Mouse (Mus musculus): ENCODE measurements at regions not wholly inside any gene's neighbourhood (a gene's known extent, or its start where the extent isn't known, plus 50 kb on each side); places are given as distances from the start of the nearest gene placed in this dataset.

DNA sequence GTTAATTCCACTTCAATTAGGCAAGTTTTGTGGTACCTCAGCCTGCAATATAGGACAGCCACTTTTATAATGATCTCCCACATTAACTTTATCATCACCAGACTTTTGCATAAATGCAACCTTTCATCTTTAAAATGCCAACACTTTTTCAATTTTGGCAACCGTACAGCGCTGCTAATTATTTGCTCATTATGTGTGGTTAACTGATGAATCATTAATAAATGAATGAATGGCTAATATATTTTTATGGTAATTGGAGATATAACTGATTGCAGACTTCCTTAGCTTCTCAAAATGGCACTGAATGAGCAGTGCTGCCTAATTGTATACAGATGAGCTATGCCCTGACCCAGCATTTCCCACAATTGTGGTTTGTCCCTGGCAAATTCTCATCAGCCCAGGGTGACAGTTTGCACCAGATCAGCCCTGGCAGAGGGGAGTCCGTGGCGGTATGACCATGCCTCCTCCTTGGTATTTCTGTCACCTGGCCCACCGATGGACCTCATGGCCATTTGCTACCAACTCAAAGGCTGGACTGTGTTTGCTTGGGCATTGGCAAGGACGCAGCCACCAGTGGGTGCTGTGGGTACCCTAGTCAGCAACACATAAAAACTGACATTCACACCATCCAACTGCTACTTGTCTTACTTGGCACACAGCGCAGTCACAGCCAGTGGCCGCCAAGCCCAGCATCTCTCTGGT, 173.7 kb upstream of the Lmo4 start:
- DNase-seq = no peak

DNA sequence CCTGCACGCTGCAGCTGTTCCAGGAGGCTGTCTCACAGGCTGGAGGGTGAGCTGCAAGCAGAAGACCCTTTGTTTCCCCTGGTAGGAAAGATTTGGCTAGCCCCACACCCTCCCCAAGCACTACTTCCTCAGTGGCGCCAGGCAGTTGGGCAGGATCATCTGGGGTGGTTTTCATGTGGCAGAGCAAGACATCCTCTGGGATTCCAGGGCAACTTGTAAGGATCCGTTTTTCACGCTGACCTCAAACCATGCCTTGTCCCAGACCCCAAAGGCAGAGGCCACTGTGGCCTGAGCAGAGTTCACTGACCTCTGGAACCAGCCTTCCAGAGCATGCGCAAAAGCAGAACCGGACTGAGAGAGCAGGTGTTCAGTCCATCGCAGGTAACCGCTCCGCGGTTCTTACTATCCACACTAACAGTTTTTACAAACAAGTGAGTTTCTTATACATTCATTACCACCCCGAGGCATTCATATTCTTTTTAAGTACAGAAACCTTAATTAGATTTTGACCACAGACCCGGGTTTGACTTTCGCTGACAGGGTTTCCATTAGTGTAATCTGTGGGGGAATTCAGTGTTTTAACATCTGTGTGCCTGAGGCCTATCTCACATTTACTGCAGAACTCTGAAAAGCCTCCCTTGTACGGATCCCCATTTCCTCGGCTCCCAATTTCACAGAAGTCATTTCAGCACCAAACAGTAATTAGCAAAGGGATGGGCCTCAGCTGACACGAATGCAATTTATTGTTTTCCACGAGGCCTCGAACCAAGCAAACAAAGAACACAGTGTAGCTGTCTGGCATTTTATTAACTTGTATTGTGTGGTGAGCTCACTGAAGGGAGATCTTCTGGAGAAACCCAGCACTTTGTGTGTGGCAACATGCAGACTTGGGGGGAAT, 172.9 kb upstream of the Lmo4 start:
- DNase-seq = no peak

DNA sequence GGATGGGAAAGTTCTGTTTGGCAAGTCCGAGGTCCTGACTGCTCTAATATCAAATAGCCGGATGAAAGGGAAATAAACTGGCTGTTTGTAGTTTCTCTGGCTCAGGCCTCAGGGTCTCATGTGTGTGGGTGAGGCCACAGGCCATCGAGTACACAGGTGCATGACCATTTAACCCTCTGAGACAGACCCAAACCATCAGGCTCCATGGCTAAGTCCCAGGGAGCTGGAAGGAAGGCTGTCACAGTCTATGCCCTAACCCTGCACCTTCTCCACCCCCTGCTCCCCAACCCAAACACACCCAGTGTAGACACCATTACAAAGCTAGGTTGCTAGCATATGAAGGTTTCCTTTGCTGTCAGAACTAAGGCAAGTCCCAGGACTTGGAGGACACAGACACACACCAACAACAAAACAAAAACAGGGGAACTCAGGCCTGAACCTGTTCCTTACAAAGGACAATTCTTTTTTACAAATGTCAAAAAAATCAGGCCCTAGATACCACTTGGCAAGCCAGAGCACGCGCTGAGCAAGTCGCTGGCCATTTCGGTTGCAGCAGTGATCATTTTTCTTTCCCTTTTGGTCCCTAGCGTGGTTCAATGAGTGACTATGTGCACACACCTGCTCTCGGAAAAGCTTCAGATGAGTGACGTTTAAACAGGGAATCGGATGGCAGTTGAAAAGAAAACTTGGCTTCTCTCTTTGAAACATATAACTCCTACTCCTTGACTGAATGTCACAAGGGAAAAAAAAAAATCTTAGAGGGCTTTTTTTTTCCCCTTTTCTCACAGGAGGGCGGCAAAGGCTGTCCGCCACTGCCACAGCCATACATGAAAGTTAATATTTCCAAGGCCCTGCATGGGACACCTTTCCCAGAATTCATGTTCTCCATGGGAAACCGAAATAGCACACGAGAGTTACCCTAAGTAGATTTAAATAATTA, 171.7 kb upstream of the Lmo4 start:
- DNase-seq = no peak

DNA sequence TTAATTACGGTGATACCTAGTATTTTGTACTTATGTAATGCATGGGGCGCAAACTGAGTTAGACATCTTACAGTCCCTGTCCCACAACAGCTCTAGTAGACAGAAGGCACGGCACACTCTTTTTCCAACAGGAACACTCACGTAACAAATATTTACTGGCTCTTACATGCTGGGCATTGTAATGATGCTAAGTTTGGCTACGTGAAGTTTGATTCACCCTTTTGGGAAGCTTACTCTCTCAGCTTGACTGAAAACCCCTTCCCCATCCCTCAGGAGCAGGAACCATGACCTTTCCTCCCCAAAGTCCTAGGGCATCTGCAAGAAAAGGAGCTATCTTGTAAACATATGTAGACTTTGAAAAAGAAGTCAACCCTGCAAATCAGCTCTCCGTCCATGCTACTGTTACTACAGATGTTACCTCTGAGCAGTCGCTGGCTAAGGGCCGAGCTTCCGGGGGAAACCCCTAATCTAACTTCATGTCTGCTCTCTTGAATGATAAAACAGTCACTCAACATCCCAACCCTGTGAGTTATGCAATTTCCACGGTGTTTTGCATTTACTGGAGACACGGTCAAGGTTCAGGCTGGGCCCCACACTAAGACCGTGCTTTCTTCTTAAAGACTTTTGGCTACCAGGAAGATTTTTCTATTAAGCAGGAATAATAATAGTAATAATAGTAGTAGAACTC, 170.8 kb upstream of the Lmo4 start:
- DNase-seq = no peak

DNA sequence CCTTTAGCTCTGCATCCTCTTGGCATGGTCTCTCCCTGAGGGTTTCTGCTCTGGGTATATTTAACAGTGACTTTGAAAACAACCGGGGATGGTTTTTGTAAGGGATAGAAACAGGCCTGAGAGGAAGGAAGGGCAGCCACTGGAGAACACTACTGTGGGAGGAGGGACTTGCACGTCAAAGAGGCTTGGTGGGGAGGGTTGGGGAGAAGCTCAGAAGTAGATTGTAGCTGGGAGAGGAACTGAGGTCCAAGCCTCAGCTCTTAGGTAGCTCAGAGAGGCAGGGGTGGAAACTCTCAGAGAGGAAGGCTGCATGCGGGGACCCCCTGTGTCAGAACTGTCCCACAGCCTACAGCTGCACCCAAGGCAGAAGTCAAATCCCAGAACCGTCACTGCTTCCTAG, 163.3 kb upstream of the Lmo4 start:
- no peak for DNase-seq

DNA sequence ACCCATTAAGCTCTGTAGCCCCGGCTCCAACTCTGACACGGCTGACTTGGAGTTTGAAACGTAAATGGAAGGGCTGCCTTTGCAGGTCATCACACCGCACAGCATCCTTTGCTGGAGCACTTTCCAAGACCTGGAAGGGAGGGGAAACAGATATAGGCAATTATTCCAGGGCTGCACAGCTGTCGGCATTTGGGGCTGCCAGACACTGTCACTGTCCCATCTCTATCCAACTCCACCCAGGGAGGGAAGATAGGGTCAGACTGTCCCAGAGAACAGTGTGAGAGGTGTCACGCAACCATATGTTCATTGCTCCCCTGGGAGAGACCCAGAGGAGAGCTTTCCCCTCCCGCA, 162.7 kb upstream of the Lmo4 start:
- DNase-seq = no peak

DNA sequence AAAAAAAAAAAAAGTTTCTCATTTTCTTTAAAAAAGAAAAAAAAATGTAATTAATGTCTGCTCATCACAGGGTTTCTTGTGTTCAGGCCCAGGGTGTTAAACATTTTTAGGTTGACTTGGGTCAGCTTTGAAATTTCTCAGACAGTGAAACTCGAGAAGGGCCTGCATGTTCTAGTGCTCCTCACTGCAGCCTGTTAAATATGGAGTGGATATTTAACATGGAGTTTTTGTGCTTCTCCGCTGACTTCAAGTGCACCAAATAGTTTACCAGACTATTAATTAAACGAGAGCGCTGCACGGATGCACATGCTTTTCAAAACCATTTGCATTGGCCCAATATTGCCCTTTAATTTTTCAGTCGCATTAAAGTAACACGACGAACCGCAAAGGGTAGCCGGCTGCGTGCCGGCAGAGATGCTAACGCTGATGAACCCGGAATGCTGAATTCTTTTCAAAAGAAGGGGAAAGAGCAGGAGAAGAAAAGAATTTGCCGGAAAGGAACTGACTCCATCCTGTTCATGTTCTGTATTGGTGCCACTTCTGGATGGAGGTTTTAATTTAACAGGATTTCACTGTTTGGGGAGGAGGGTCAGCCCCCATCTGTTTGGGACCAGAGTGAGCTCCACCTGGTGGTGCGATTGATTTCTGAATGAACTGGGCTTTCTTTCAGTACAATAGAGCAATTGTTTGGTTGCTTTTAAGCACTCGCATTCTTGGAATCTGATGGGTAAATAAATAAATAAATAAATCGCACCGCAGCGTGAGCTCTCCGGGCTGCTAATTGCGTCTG, 162.2 kb upstream of the Lmo4 start:
- no peak for DNase-seq

DNA sequence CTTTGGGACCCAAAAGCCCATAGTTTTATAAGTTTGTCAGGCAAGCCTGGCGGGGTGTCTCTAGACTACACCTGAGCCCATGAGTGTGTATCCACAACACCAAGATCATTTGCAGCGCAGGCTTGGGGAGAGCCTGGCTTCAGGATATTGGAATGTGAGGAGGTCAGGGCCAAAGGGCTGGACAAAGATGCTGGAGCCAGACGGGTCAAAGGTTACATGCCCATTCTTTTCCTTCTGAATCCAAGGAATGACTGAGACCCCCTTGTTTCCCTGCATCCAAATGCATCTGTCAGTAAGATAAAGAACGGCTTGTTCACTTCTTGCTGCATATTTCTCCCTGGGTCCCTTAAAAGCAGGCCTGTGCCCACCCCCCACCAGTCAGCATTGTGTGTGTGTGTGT, 160.9 kb upstream of the Lmo4 start:
- no peak for DNase-seq

DNA sequence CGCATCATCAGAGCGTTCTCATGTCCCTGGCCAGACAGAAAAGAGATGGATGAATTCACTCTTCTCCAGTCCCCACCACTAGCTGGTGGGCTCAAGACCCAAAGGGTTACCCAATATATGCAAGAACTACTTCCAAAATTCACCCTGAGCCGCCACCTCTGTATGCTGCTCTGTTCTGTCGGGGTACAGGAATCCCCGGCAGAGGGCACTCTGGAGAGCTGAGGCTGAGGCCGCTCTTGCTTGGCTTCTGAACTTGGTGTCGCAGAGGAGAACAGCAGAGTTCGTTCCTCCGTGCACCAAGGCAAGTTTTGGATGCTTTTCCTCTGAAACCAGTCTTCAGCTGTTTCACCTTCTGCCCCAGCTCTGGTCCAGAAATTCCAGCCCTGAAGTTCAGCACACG, 157.5 kb upstream of the Lmo4 start:
- peak; percentile 13 for DNase-seq

DNA sequence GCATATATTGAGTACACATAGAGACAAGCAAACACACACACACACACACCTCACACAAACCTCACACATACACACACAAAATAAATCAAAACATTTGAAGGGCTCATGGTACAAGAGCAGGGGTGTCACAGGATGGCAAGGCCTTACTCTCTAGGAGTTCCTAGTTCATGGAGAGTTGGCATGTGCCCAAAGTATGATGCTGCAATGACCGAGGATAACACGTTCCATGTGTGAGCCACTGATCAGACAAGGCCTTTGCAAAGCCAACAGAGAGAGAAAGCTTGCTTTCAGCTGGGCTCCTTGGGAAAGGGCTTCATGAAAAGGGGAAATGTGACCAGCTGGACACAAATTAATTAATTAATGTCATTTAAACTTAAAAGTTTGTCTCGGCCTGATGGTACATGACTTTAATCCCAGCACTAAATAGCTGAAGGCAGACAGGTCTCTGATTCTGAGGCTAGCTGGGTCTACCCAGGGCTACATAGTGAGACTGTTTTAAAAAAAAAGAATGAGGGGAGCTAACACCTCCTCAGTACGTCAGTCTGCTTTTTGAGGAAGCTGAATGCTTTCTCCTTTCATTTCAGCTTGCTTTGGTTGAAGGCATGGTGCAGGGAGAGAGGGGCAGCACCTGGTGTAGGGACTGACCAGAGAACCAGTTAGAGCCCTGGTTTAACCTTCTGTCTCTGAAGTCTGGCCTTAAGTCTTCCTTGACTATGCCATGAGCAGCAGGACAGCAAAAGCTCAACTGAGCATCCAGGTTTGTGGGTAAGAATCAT, 156.4 kb upstream of the Lmo4 start:
- peak; percentile 24 for DNase-seq

DNA sequence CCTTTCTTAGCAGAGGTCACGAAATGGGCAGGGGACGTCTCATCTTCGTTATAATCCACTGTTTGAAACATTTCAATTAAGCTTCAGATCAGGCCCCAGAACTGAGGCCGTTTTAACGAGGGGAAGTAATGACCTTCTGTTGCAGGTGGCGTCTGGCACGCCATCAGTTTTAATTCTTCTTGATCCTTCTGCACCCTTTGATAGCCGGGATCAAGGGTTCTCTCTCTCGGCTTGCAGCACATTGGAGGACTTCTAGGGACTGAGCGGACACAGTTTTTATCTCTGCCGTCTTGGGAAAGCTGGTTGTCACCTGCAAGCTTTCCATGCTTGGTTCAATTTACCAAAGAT, 151.9 kb upstream of the Lmo4 start:
- no peak for DNase-seq

DNA sequence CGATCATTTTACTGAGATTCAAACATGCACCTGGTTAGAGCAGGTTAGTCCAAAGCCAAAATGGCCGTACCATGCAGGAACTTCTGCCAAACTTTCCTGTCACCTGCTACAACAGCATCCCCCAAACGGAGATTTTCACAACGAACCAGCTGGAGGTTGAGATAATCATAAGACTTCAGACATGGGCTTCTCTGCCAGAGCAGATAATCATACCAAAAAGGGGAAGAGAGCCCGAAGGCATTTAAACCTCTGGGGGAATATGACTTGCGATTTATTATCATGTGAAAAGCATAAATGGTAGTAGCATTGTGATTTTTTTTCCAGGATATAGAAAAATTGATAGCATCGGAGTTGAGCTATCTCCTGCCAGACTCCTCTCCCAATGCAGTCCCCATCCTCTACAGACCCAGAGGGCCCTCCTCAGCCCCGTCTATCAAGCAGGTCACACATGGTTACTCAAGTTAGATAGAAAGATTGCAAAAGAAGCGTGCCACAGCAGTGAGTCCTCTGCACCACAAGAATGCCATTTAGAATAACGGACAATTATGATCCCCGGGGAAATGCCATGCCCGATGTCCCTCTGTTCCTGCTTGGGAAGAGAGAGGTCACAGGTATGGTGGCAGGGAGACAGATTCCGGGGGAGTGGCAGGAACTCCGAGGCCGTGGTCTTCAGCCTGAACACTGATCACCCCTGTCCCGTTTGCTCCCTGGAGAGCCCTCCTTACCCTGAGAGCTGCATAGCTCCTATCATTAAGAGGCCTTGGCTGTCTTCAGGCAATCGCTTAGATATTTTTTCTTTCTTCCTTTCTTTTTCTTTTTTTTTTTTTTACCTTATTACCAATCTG, 151.3 kb upstream of the Lmo4 start:
- DNase-seq = no peak

DNA sequence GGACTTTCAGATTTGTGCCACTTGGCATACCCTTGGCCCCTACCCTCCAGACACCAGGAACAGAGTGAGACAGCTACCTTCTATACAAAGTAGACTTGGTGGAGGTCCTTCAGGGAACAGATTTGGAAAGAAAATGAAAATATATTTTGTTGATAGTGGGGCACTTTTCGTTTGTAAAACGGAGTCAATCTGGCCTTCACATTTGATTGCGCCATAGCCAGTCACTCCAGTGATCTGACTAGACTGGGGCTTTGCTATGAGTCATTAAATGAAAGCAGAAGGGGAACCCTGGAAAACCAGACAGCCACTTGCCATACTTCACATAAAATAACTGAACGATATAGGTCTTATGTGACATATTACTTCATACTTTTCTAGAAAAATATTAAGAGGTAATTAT, 147.5 kb upstream of the Lmo4 start:
- peak; percentile 38 for DNase-seq

DNA sequence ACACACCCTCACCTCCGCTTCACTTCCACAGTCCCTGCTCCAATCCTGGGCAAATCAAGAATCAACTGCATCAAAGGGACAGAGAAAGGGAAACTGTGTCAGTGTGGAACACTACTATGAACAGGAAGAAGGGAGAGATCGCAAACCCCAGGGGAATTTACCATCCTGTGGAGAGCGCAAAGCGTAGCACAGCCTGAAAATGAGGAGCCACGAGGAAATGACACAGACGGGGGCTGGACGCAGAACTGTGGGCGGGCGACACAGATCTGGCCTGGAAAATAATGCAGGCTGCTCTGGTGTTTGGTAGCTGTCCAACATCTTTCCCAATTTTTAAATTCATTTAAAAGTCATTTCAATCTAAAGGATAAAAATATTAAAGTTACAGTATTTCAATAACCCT, 143.4 kb upstream of the Lmo4 start:
- no peak for DNase-seq

DNA sequence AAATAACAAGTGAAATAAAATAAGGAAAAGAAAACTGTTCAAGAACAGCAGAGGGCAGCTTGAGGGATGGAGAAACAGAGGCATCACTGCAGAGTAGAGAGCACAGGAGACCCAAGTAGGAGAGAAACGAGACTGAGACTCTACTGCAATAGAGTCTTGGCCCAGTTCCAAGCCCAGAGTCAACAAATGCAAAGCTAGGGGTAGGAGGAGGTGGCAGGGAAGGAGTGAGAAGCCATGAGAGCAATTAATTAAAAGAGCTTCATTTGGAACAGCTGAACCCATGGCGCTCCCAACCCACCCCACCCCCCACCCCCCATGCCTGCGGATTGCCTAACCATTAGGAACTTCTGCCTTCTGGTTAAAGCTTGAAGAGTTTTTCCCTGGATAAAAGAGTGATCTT, 130.2 kb upstream of the Lmo4 start:
- DNase-seq = no peak

DNA sequence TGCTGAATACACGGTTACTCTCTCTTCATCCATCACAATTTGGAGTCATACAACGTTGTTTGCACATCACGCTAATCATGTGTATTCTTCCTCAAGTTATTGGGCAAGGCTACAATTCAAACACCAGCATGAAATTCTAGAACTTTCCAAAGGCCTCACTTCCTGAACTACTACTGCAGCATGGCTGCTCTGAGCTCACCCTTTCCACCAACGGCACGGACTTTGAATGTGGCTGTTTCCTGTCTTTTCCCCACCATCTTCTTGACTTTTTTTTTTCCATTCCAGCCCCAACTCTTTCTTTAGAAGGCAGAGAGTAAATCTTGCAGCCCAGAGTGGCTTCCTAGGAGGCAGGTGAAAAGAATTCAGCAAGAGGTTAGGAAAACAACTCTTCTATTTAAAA, 129.2 kb upstream of the Lmo4 start:
- no peak for DNase-seq

DNA sequence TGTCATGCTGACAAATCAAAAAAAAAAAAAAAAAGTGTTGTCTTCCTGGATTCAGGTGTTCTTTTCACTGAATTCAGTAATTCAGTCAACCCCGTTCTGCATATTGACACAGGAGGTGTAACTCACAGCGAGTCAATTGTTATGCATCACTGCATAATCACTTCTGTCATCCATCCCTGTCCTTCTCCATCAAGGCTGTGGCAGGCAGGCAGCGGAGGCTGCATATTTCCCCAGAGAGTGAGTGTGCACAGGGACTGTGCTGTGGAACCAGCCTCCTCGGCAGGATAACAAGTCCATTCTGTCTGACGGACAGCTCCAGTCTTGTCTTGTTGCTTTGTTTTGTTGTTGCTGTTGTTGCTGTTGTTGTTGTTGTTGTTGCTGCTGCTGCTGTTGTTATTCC, 127.3 kb upstream of the Lmo4 start:
- DNase-seq = peak; percentile 25

DNA sequence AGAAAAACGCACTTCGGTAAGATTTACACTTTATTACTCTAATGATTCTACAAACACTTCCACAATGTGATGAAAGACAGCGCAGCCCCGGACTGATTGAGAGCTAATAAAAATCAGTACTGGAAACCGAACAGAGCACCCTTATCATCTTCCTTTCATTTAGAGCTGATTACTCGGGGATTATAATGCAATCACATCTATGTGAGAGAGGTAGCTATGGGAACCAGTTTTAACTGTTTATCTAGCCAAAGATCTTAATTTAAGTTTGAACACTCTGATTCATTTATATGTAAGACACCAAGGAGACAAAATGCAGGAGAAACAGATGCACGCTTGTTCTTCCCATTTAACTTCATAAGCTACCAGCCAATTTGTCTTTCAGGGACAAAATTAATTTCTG, 124.1 kb upstream of the Lmo4 start:
- DNase-seq = no peak

DNA sequence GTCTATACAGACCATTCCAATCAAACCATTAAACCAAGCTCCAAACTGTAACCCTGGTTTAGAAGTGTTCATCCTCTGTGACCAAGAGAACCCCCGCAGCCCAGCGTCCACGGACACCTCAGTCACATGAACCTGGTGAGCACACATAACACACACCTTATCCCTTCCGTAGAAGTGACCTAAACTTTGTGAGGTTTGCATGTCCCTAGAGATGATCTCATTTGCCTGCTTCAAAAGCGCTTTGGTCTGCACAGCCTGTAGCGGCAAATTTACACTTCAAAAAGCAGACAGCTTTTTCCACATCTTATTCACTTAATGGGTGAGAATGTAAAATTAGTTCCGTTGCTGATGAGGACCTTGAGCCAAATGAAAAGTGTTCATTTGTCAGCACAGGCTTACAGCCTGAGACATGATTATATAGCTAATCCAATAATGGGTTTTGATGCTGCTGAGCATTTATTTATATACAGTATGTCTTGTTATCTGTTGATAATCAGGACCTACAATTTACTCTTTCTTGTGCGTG, 122.3 kb upstream of the Lmo4 start:
- DNase-seq = no peak

DNA sequence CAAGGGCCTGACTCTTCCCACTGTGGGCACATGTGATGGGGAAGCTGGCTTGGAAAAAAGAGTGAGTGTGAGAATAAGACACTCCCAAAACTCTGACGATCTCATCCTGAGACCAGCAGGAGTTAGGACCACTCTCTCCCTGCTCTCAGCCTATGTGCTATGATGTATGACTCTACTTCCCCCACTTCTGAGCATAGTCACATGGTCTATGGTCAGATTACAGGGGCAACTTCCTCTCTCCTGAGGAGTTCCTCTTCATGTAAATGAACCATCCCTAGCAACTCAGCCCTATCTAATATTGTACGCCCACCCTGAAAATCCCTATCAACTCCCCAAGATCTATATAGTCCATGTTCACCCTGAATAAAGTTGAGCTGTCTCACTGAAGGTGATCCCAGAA, 120.0 kb upstream of the Lmo4 start:
- DNase-seq = no peak
